Mouse (Mus musculus) lung, adult 2 months (tissue): ENCODE measurements around the gene Otop3. TPM values are rescaled to one million over a fixed set of nuclear protein-coding genes. Genes with fewer than 3 reads are reported as not detected.

Experiments
- DNase-seq: peaks from one replicate; pipeline ENCODE4 v3.0.0; 2022
- H3K4me1 ChIP-seq: fragments of 200-500 bp; 2 replicates; pipeline ENCODE4 v1.6.1; 2011; ENCODE audit warnings: low read length; ENCODE audit not compliant: control insufficient read depth, insufficient read depth
- H3K4me3 ChIP-seq: fragments of 200-500 bp; replicated peaks from 2 replicates; pipeline ENCODE3; 2011; ENCODE audit warnings: low read depth, mild to moderate bottlenecking, control low read depth, low read length; ENCODE audit errors: extremely low read depth
- CTCF ChIP-seq: fragments of 200-500 bp; IDR thresholded peaks from 2 replicates; pipeline ENCODE4 v1.5.1; 2011; ENCODE audit warnings: mild to moderate bottlenecking, low read length, control low read depth; ENCODE audit not compliant: insufficient read depth
- POLR2A ChIP-seq: fragments of 200-500 bp; IDR thresholded peaks from 2 replicates; pipeline ENCODE4 v1.6.1; 2011; ENCODE audit warnings: low read depth, mild to moderate bottlenecking, control low read depth, low read length, borderline replicate concordance; ENCODE audit errors: extremely low read depth
- WGBS: fragments of 180-500 bp; shearing (Covaris S2); methylation state at CpG from one replicate; pipeline ENCODE4 v1.1.7; 2018; 5-methylcytosine and 5-hydroxymethylcytosine counted together
- polyA plus RNA-seq: library from polyadenylated mRNA; depleted of rRNA; stranded (reverse); fragments of >200 nt; gene quantifications from 2 replicates; pipeline ENCODE4 v1.2.3, GENCODE M21; 2012

Otop3 gene
- polyA plus RNA-seq, 1 experiment: 7.8 TPM

- Histone ChIP-seq H3K4me3 (no peak overlapping the region), H3K4me1 (peaks cover under 1% of the 10 kb centered on the region; the same call in 1 of the 2 replicates)
- WGBS: 43% methylated on average over 2 of the region's 2 CpGs
- TF ChIP-seq CTCF: no peak
- no peak for TF ChIP-seq POLR2A
- DNase-seq: no peak
Measured at GRCm38 (mm10) chr11:115372737-115373136, 38.2 kb downstream of the Otop3 start.

GRCm38 (mm10) chr11:115373805-115374694 lies 39.5 kb downstream of the Otop3 start:
- peak; percentile 68 for DNase-seq
- 1% methylated on average over 30 of the region's 30 CpGs for WGBS
- Histone ChIP-seq H3K4me3 (peak overlapping the region; percentile 61), H3K4me1 (no peaks in the 10 kb centered on the region)
- peak; percentile 61; the same call in 1 of the 2 replicates for TF ChIP-seq POLR2A
- no peak for TF ChIP-seq CTCF

- WGBS: 56% methylated on average over 12 of the region's 12 CpGs
- DNase-seq: no peak
- Histone ChIP-seq H3K4me1 (no peaks in the 10 kb centered on the region), H3K4me3 (no peak overlapping the region)
- TF ChIP-seq POLR2A (no peak), CTCF (no peak)
Measured at GRCm38 (mm10) chr11:115374695-115375425, 40.3 kb downstream of the Otop3 start.

GRCm38 (mm10) chr11:115376722-115377121 lies 42.2 kb downstream of the Otop3 start:
- WGBS: 51% methylated on average over 7 of the region's 7 CpGs
- Histone ChIP-seq H3K4me1 (no peaks in the 10 kb centered on the region), H3K4me3 (no peak overlapping the region)
- DNase-seq: no peak
- TF ChIP-seq CTCF (no peak), POLR2A (no peak)

- Histone ChIP-seq H3K4me1 (no peaks in the 10 kb centered on the region), H3K4me3 (no peak overlapping the region)
- 91% methylated on average over 4 of the region's 4 CpGs for WGBS
- no peak for TF ChIP-seq POLR2A
- TF ChIP-seq CTCF: no peak
- DNase-seq: no peak
Measured at GRCm38 (mm10) chr11:115377254-115377653, 42.7 kb downstream of the Otop3 start.

GRCm38 (mm10) chr11:115377854-115378253 lies 43.3 kb downstream of the Otop3 start:
- 78% methylated on average over 7 of the region's 7 CpGs for WGBS
- DNase-seq: no peak
- Histone ChIP-seq H3K4me1 (no peaks in the 10 kb centered on the region), H3K4me3 (no peak overlapping the region)
- TF ChIP-seq CTCF (no peak), POLR2A (no peak)

- 17% methylated on average over 9 of the region's 9 CpGs for WGBS
- no peak for DNase-seq
- Histone ChIP-seq H3K4me1 (peaks cover 6% of the 10 kb centered on the region), H3K4me3 (peak overlapping the region; percentile 33)
- TF ChIP-seq CTCF (no peak), POLR2A (no peak)
Measured at GRCm38 (mm10) chr11:115381276-115381675, 46.7 kb downstream of the Otop3 start.

GRCm38 (mm10) chr11:115381743-115382539 lies 47.4 kb downstream of the Otop3 start, which contains the start of gene Cdr2l:
Cdr2l (plus strand) TSS chr11:115381916.
- Histone ChIP-seq H3K4me3 (peak within 1 kb of the TSS; percentile 91), H3K4me1 (peaks cover 6% of the 10 kb centered on the region)
- WGBS: under 1% methylated on average over 75 of the region's 76 CpGs
- no peak for TF ChIP-seq CTCF
- TF ChIP-seq POLR2A: no peak; the same call in none of the 2 replicates
- DNase-seq: peak; percentile 90

GRCm38 (mm10) chr11:115382891-115383290 lies 48.4 kb downstream of the Otop3 start:
- WGBS: 27% methylated on average over 5 of the region's 5 CpGs
- Histone ChIP-seq H3K4me1 (peaks cover 6% of the 10 kb centered on the region), H3K4me3 (peak overlapping the region; percentile 91)
- no peak for DNase-seq
- TF ChIP-seq POLR2A (no peak), CTCF (no peak)
